In genomic region chr14:31422961-31423791, GRCm38 (mm10) we compare ENCODE assay signal across 8 mouse cellular contexts. TPM values are rescaled to one million over a fixed set of nuclear protein-coding genes. Genes with fewer than 3 reads are reported as not detected.
DNase-seq lines count a peak whose midpoint lies in the region; ATAC-seq and TF ChIP-seq lines count a peak whose summit lies in the region.

No protein-coding gene starts in this region.

- H3K9me3 ChIP-seq in intestine, embryonic 14.5 days (ENCODE audit: control insufficient read depth, low read length) = 0 out of 2 replicates have a peak, but pooled peaks cover 3% of the 10 kb centered on the region
- no peaks in the 10 kb centered on the region for H3K9me3 ChIP-seq in intestine, postnatal 0 days (ENCODE audit: control insufficient read depth)
- no peaks in the 10 kb centered on the region for H3K9me3 ChIP-seq in heart, embryonic 15.5 days (replicated peaks)
- H3K9me3 ChIP-seq in stomach, postnatal 0 days (ENCODE audit: control insufficient read depth, low read length) = no peaks in the 10 kb centered on the region

- H3K27me3 ChIP-seq in intestine, embryonic 14.5 days (replicated peaks; ENCODE audit: control insufficient read depth, insufficient read depth, low read length) = no peaks in the 10 kb centered on the region
- H3K27me3 ChIP-seq in intestine, postnatal 0 days (replicated peaks; ENCODE audit: control insufficient read depth, insufficient read depth, low read length) = no peaks in the 10 kb centered on the region
- H3K27me3 ChIP-seq in heart, embryonic 15.5 days = no peaks in the 10 kb centered on the region
- no peaks in the 10 kb centered on the region for H3K27me3 ChIP-seq in stomach, postnatal 0 days (ENCODE audit: control insufficient read depth, insufficient read depth, low read length)

- H3K4me1 ChIP-seq in intestine, embryonic 14.5 days (replicated peaks; ENCODE audit: control insufficient read depth, insufficient read depth, low read length) = peaks cover 36% of the 10 kb centered on the region
- H3K4me1 ChIP-seq in intestine, postnatal 0 days (replicated peaks; ENCODE audit: control insufficient read depth, insufficient read depth, low read length) = peaks cover 4% of the 10 kb centered on the region
- H3K4me1 ChIP-seq in bone marrow macrophage, adult 2 months (ENCODE audit: control insufficient read depth, insufficient read depth, low read length) = peaks cover 50% of the 10 kb centered on the region
- H3K4me1 ChIP-seq in heart, embryonic 15.5 days (replicated peaks) = peaks cover 64% of the 10 kb centered on the region
- peaks cover 8% of the 10 kb centered on the region for H3K4me1 ChIP-seq in stomach, postnatal 0 days (replicated peaks; ENCODE audit: control insufficient read depth, insufficient read depth)

- WGBS in intestine, embryonic 14.5 days = 59% methylated on average over 11 of the region's 11 CpGs
- WGBS in intestine, postnatal 0 days = 57% methylated on average over 11 of the region's 11 CpGs
- WGBS in heart, embryonic 15.5 days = 37% methylated on average over 11 of the region's 11 CpGs
- 44% methylated on average over 11 of the region's 11 CpGs for WGBS in stomach, postnatal 0 days

- TF ChIP-seq CTCF in intestine, postnatal 0 days (IDR thresholded peaks at IDR 0.05; ENCODE audit: low read depth) = no peak
- no peak for TF ChIP-seq CTCF in bone marrow macrophage, adult 2 months (IDR thresholded peaks at IDR 0.05; ENCODE audit: low read depth, low read length)
- no peak for TF ChIP-seq CTCF in stomach, postnatal 0 days (IDR thresholded peaks at IDR 0.05; ENCODE audit: low read depth)

- H3K4me2 ChIP-seq in intestine, embryonic 14.5 days (ENCODE audit: low read length) = no peak overlapping the region
- H3K4me2 ChIP-seq in intestine, postnatal 0 days (replicated peaks; ENCODE audit: low read depth) = no peak overlapping the region
- peak overlapping the region; percentile 18; the same call in 1 of the 2 replicates for H3K4me2 ChIP-seq in heart, embryonic 15.5 days
- no peak overlapping the region for H3K4me2 ChIP-seq in stomach, postnatal 0 days (replicated peaks; ENCODE audit: low read depth)

- H3K4me3 ChIP-seq in intestine, embryonic 14.5 days (ENCODE audit: low read depth, low read length) = no peak overlapping the region
- H3K4me3 ChIP-seq in intestine, postnatal 0 days (ENCODE audit: low read depth, low read length) = no peak overlapping the region
- H3K4me3 ChIP-seq in bone marrow macrophage, adult 2 months (ENCODE audit: insufficient read depth, low read length) = peak overlapping the region; percentile 34
- no peak overlapping the region for H3K4me3 ChIP-seq in heart, embryonic 15.5 days
- no peak overlapping the region for H3K4me3 ChIP-seq in stomach, postnatal 0 days (ENCODE audit: low read depth, low read length)

- H3K27ac ChIP-seq in intestine, embryonic 14.5 days (ENCODE audit: low read depth) = peak overlapping the region; percentile 55; the same call in 1 of the 2 replicates
- H3K27ac ChIP-seq in intestine, postnatal 0 days (ENCODE audit: low read depth, low read length) = no peak overlapping the region
- H3K27ac ChIP-seq in bone marrow macrophage, adult 2 months (ENCODE audit: insufficient read depth, low read depth, low read length) = peak overlapping the region; percentile 95
- H3K27ac ChIP-seq in heart, embryonic 15.5 days = peak overlapping the region; percentile 81
- H3K27ac ChIP-seq in stomach, postnatal 0 days (replicated peaks) = 0 out of 2 replicates have a peak overlapping the region, but pooled peaks have one; percentile 56

- TF ChIP-seq EP300 in stomach, postnatal 0 days (optimal IDR thresholded peaks at IDR 0.05) = no peak

- TF ChIP-seq POLR2A in bone marrow macrophage, adult 2 months (IDR thresholded peaks at IDR 0.05; ENCODE audit: borderline replicate concordance, low read depth, low read length) = no peak

- peak; percentile 71 for DNase-seq in intestine, embryonic 14.5 days (ENCODE audit: low spot score)
- DNase-seq in kidney, postnatal 14 days = peak; percentile 91
- peak; percentile 85 for DNase-seq in lung, postnatal 25 days (ENCODE audit: low spot score)
- DNase-seq in stomach, postnatal 0 days (ENCODE audit: low spot score) = peak; percentile 46
- no peak for DNase-seq in embryo, embryonic 10 days (ENCODE audit: low spot score)

- H3K9ac ChIP-seq in intestine, embryonic 14.5 days (ENCODE audit: low read length) = no peak overlapping the region
- no peak overlapping the region for H3K9ac ChIP-seq in intestine, postnatal 0 days (ENCODE audit: low read depth, low read length)
- no peak overlapping the region for H3K9ac ChIP-seq in heart, embryonic 15.5 days
- no peak overlapping the region for H3K9ac ChIP-seq in stomach, postnatal 0 days (ENCODE audit: low read length)

- ATAC-seq in intestine, embryonic 14.5 days (replicated peaks; ENCODE audit: low FRiP score, low TSS enrichment, low read depth) = peak; percentile 51; the same call in 1 of the 2 replicates
- ATAC-seq in intestine, postnatal 0 days = no peak
- ATAC-seq in heart, embryonic 15.5 days (replicated peaks; ENCODE audit: insufficient number of reproducible peaks, insufficient read depth, low FRiP score, low read depth) = peak; percentile 80
- ATAC-seq in stomach, postnatal 0 days (ENCODE audit: low FRiP score, low TSS enrichment) = peak; percentile 71; the same call in 1 of the 2 replicates

- no peaks in the 10 kb centered on the region for H3K36me3 ChIP-seq in intestine, embryonic 14.5 days (ENCODE audit: control insufficient read depth, insufficient read depth, low read length)
- no peaks in the 10 kb centered on the region for H3K36me3 ChIP-seq in intestine, postnatal 0 days (ENCODE audit: control insufficient read depth, insufficient read depth)
- H3K36me3 ChIP-seq in heart, embryonic 15.5 days = 0 out of 2 replicates have a peak, but pooled peaks cover 4% of the 10 kb centered on the region
- no peaks in the 10 kb centered on the region for H3K36me3 ChIP-seq in stomach, postnatal 0 days (ENCODE audit: control insufficient read depth, insufficient read depth, low read length)

RNA-seq across cellular contexts. Expression of gene Sh3bp5, which starts 12.7 kb away (rescaled TPM):
- 10.6 and 10.7 TPM in 2 replicates for polyA plus RNA-seq in intestine, embryonic 14.5 days (2014; fragmentation: Nextera tagmentation; extraction: Ambion mirVana)
- 12.0 and 12.4 TPM in 2 replicates for polyA plus RNA-seq in intestine, postnatal 0 days (2015; fragmentation: Nextera tagmentation; extraction: Ambion mirVana)
- polyA plus RNA-seq in bone marrow macrophage, adult 2 months (2012; ENCODE audit: insufficient read depth, insufficient read length, missing spikeins) = 93.0 and 99.5 TPM in 2 replicates
- 21.4 and 28.4 TPM in 2 replicates for polyA plus RNA-seq in heart, embryonic 15.5 days (2015; fragmentation: Nextera tagmentation; extraction: Ambion mirVana)
- 9.9 and 10.9 TPM in 2 replicates for polyA plus RNA-seq in stomach, postnatal 0 days (2015; fragmentation: Nextera tagmentation; extraction: Ambion mirVana)
